Mouse (Mus musculus) small intestine, adult 2 months (tissue): ENCODE data around the gene Dapk2. TPM values are rescaled to one million over a fixed set of nuclear protein-coding genes. Genes with fewer than 3 reads are reported as not detected.

Experiments
- H3K27ac ChIP-seq: fragments of 200-500 bp; 2 replicates; pipeline ENCODE4 v1.5.1; 2012; ENCODE audit warnings: low read depth, low read length, control low read depth, inconsistent platforms; ENCODE audit not compliant: insufficient read depth
- H3K27me3 ChIP-seq: fragments of 200-500 bp; 2 replicates; pipeline ENCODE4 v1.6.1; 2012; ENCODE audit warnings: mild to moderate bottlenecking, moderate library complexity, low read length, inconsistent platforms; ENCODE audit not compliant: control insufficient read depth, insufficient read depth
- H3K36me3 ChIP-seq: fragments of 200-500 bp; 2 replicates; pipeline ENCODE4 v1.6.1; 2012; ENCODE audit warnings: mild to moderate bottlenecking, low read length, control low read depth, inconsistent platforms; ENCODE audit not compliant: control insufficient read depth, insufficient read depth
- H3K4me1 ChIP-seq: fragments of 200-500 bp; 2 replicates; pipeline ENCODE4 v1.6.1; 2012; ENCODE audit warnings: low read length, inconsistent platforms, mixed read lengths; ENCODE audit not compliant: control insufficient read depth, insufficient read depth, insufficient read length
- H3K4me3 ChIP-seq: fragments of 200-500 bp; 2 replicates; pipeline ENCODE4 v1.5.1; 2012; ENCODE audit warnings: low read depth, mild to moderate bottlenecking, control low read depth, inconsistent platforms, low read length, moderate library complexity
- CTCF ChIP-seq: fragments of 200-500 bp; IDR thresholded peaks from 2 replicates; pipeline ENCODE4 v1.5.1; 2012; ENCODE audit warnings: low read depth, mild to moderate bottlenecking, control low read depth, inconsistent platforms, low read length, moderate library complexity, mixed read lengths; ENCODE audit not compliant: insufficient replicate concordance, insufficient read length; ENCODE audit errors: extremely low read depth
- POLR2A ChIP-seq: fragments of 200-500 bp; IDR thresholded peaks from 2 replicates; pipeline ENCODE4 v1.6.1; 2012; ENCODE audit warnings: low read depth, mild to moderate bottlenecking, control low read depth, inconsistent platforms, low read length, moderate library complexity
- WGBS: fragments of 180-500 bp; shearing (Covaris S2); methylation state at CpG from one replicate; pipeline ENCODE4 v1.1.7; 2018; 5-methylcytosine and 5-hydroxymethylcytosine counted together
- polyA plus RNA-seq: library from polyadenylated mRNA; depleted of rRNA; stranded (reverse); fragments of >200 nt; gene quantifications from 2 replicates; pipeline ENCODE4 v1.2.3, GENCODE M21; 2012

Gene Dapk2
- polyA plus RNA-seq, 1 experiment = 8.2 TPM

DNA sequence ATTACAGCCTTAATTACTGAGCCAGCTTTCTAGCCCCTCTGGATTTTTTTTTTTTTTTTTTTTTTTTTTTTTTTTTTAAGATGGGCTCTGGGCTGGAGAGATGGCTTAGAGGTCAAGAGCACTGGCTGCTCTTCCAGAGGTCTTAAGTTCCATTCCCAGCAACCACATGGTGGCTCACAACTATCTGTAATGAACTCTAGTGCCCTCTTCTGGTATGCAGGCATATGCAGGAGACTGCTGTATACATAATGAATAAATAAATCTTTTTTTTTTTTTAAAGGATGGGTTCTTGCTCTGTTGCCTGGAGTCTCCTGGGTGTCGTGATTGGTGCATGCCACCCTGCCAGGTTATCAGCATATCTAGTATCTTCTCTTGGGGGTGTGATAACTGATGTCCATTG is 2.5 kb upstream of the Dapk2 start:
- no peak overlapping the region for H3K27ac ChIP-seq
- WGBS = 91% methylated on average over 1 of the region's 1 CpGs
- no peaks in the 10 kb centered on the region for H3K36me3 ChIP-seq
- H3K4me1 ChIP-seq = peaks cover 27% of the 10 kb centered on the region
- TF ChIP-seq POLR2A (no peak), CTCF (peak; percentile 20; the same call in 1 of the 2 replicates)
- no peak overlapping the region for H3K4me3 ChIP-seq
- no peaks in the 10 kb centered on the region for H3K27me3 ChIP-seq

DNA sequence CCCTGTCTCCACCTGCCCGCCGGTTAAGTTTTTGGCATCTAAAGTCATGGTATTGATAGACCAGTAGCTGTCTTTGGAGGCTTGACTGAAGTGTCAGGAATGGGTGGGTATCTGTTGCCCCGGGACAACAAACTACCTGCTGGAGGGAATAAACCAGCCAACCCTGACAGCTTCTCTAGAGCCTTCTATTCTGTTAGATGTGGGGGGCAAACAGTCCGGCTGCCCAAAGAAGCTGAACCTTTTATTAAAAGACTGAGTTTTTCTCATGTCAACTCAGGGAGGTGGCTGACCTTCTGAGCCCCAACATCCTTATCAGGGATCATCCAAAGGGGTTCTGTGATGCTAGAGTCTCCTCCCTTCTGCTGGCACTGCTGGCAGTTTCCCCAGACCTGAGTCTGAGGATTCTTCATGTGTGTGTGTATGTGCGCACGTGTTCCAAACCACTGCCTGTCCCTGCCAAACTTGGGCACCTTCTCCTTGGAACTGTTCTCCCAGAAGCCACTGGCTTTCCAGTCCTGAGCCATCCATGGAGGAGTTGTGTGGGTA is 935 bp downstream of the Dapk2 start:
- Histone ChIP-seq H3K27ac (no peak overlapping the region; the same call in 1 of the 2 replicates), H3K27me3 (no peaks in the 10 kb centered on the region), H3K36me3 (no peaks in the 10 kb centered on the region), H3K4me3 (peak overlapping the region; percentile 73), H3K4me1 (peaks cover 17% of the 10 kb centered on the region; the same call in 1 of the 2 replicates)
- no peak for TF ChIP-seq POLR2A
- 30% methylated on average over 6 of the region's 6 CpGs for WGBS

DNA sequence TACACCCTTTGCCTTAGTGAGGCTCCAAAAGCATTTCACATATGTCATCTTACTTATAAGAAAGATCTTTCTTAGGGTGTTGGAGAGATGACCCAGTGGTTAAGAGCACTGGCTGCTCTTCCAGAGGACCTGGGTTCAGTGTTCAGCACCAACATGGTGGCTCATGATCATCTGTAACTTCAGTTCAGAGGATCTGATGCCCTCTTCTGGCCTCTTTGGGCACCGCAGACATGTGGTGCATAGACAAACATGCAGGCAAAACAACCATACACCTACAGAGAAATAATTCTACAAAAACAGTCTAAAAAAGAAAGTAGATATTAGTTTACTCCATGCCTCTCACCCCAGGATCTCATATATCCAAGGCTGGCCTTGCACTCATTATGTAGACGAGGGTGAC is 2.1 kb downstream of the Dapk2 start:
- Histone ChIP-seq H3K27me3 (no peaks in the 10 kb centered on the region), H3K36me3 (peaks cover 3% of the 10 kb centered on the region), H3K4me1 (peaks cover 12% of the 10 kb centered on the region; the same call in 1 of the 2 replicates), H3K27ac (no peak overlapping the region), H3K4me3 (no peak overlapping the region)
- no peak for TF ChIP-seq POLR2A
- TF ChIP-seq CTCF = no peak
- 92% methylated on average over 2 of the region's 2 CpGs for WGBS

DNA sequence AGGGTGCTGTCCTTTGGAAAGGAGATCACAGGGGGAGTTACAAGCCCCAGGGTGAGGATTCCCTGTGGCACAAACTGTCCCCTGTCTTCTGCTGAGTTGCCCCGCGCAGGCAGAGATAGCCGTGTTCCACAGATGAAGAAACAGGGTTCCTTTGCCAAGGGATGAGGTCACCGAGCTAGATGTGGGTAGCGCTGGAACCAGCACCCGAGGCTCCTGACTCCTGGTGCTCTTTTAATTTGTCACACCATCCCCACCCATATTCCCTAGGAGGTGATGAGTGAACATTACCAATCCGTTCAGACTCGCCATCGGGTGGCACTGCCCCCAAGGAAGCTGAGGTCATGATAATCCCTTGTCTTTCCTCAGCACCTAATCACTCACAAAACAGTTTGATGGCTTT is 5.0 kb downstream of the Dapk2 start:
- no peak overlapping the region for H3K27ac ChIP-seq

DNA sequence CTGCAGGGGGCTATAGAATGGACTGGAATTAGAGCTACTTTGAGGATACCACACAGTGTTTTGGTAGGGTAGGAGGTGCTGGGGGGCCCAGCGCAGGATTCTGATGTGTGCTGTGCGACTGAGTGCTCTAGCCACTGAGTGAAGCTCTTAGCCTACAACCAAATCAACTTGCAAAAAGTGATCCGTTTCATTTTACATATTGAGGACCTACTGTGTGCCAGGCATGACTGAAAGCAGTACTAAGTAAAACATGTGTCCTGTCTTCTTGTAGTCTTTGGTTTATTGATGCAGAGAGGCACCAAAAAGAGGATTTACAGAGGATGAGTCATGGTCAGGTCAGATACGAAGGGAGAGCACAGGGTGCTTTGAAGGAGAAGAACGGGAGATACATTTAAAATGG is 9.2 kb downstream of the Dapk2 start:
- Histone ChIP-seq H3K27me3 (no peaks in the 10 kb centered on the region), H3K27ac (no peak overlapping the region), H3K36me3 (peaks cover 25% of the 10 kb centered on the region), H3K4me1 (no peaks in the 10 kb centered on the region), H3K4me3 (no peak overlapping the region)
- WGBS = 82% methylated on average over 5 of the region's 5 CpGs
- no peak for TF ChIP-seq POLR2A
- TF ChIP-seq CTCF = no peak

More for the DNA sequence above, 5.0 kb downstream of the Dapk2 start:
- 66% methylated on average over 9 of the region's 9 CpGs for WGBS
- Histone ChIP-seq H3K4me3 (no peak overlapping the region), H3K27me3 (no peaks in the 10 kb centered on the region), H3K36me3 (peaks cover 14% of the 10 kb centered on the region), H3K4me1 (peaks cover 4% of the 10 kb centered on the region; the same call in 1 of the 2 replicates)
- TF ChIP-seq POLR2A (no peak), CTCF (peak; percentile 22; the same call in 1 of the 2 replicates)

DNA sequence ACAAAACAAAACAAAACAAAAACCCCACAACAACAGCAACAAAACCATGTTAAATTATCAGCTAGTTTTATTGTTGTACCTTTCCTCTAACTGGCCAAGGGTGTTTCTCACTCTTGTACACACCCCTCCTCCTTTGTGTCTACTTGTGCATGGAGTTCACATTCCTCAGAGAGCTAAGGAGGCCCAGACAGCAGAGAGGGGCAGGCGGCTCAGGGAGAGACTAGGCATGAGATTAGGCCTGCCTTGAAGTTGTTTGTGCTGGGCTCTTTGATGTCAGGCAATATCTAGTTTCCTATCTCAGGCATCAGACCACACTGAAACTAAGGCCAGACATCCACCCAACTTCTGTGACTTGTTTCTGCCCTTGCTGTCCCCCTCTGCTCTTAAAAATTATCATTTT is 10.2 kb downstream of the Dapk2 start:
- Histone ChIP-seq H3K27ac (no peak overlapping the region), H3K4me1 (no peaks in the 10 kb centered on the region), H3K36me3 (peaks cover 25% of the 10 kb centered on the region), H3K4me3 (no peak overlapping the region), H3K27me3 (no peaks in the 10 kb centered on the region)
- 37% methylated on average over 1 of the region's 1 CpGs for WGBS
- TF ChIP-seq CTCF = no peak
- no peak for TF ChIP-seq POLR2A

DNA sequence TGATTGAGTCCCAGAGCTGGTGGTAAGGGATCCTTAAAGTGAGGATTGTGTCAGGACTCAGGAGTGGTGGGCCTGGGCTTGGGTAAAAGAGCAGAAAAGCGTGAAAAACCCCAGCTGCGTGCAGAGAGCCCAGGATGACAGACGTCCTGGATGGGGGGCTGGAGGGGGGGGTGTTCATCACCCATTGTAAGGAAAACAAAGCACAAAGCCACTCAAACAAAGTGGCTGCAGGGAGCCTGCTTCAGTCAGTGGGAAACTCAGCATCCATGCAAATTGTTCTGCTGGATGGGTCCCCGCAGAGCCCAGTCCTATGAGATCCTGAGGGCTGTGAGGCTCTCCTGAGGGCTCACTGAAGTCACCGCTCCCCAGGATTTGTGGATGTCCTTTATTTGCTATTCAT is 12.5 kb downstream of the Dapk2 start:
- TF ChIP-seq POLR2A = no peak
- TF ChIP-seq CTCF = no peak
- no peak overlapping the region for H3K27ac ChIP-seq
- 91% methylated on average over 5 of the region's 5 CpGs for WGBS
- H3K36me3 ChIP-seq = peaks cover 19% of the 10 kb centered on the region
- peaks cover 4% of the 10 kb centered on the region; the same call in 1 of the 2 replicates for H3K4me1 ChIP-seq
- H3K27me3 ChIP-seq = no peaks in the 10 kb centered on the region
- no peak overlapping the region for H3K4me3 ChIP-seq
